Mouse (Mus musculus) MEL (cell line): Measurements from ENCODE around the gene Trim62. TPM values are rescaled to one million over a fixed set of nuclear protein-coding genes. Genes with fewer than 3 reads are reported as not detected.

Source experiments
- DNase-seq: peaks from one replicate; pipeline ENCODE4 v3.0.0; 2011; ENCODE audit warnings: low read depth, low spot score
- H3K27ac ChIP-seq: 2 replicates; pipeline ENCODE4 v1.5.1; 2012; ENCODE audit warnings: low read depth, mild to moderate bottlenecking, control low read depth, low read length, moderate library complexity; ENCODE audit not compliant: control insufficient read depth
- H3K27me3 ChIP-seq, 2 experiments: fragments of 150-350 bp in 1 of 2; sonication (generic) in 1 of 2; 2 replicates each; pipeline ENCODE4 v1.6.1; 2012; ENCODE audit warnings: low read length in 2 of 2, mild to moderate bottlenecking in 2 of 2, improper control_type of control experiment in 1 of 2, moderate library complexity in 1 of 2; ENCODE audit not compliant: insufficient read depth in 2 of 2, control insufficient read depth in 1 of 2
- H3K36me3 ChIP-seq, 2 experiments: 2 replicates each; pipeline ENCODE4 v1.6.1; 2012 to 2014; ENCODE audit warnings: low read length in 2 of 2, improper control_type of control experiment in 1 of 2, inconsistent platforms in 1 of 2, mild to moderate bottlenecking in 1 of 2; ENCODE audit not compliant: insufficient read depth in 2 of 2, control insufficient read depth in 1 of 2
- H3K4me1 ChIP-seq, 2 experiments: fragments of 150-350 bp in 1 of 2; sonication (generic) in 1 of 2; 2 replicates each; pipeline ENCODE4 v1.6.1; 2012; ENCODE audit warnings: low read length in 2 of 2, improper control_type of control experiment in 1 of 2, mild to moderate bottlenecking in 1 of 2; ENCODE audit not compliant: insufficient read depth in 2 of 2, control insufficient read depth in 1 of 2
- H3K4me3 ChIP-seq, 2 experiments: fragments of 150-350 bp in 1 of 2; sonication (generic) in 1 of 2; 2 replicates each; pipeline ENCODE4 v1.5.1; 2012; ENCODE audit warnings: low read depth in 2 of 2, low read length in 2 of 2, mild to moderate bottlenecking in 2 of 2, moderate library complexity in 2 of 2, control low read depth in 1 of 2, improper control_type of control experiment in 1 of 2; ENCODE audit not compliant: control insufficient read depth in 1 of 2, insufficient read depth in 1 of 2
- H3K79me2 ChIP-seq: 2 replicates; pipeline ENCODE4 v1.6.1; 2012; ENCODE audit warnings: mild to moderate bottlenecking, low read length, moderate library complexity; ENCODE audit not compliant: control insufficient read depth, poor library complexity, insufficient read depth
- H3K9ac ChIP-seq: 2 replicates; pipeline ENCODE4 v1.6.1; 2012; ENCODE audit warnings: low read depth, mild to moderate bottlenecking, control low read depth, low read length, moderate library complexity; ENCODE audit not compliant: control insufficient read depth, poor library complexity, severe bottlenecking
- H3K9me3 ChIP-seq: fragments of 150-350 bp; sonication (generic); replicated peaks from 2 replicates; pipeline ENCODE4 v1.6.1; 2012; ENCODE audit warnings: mild to moderate bottlenecking, low read length, improper control_type of control experiment, moderate library complexity; ENCODE audit not compliant: insufficient read depth
- BHLHE40 ChIP-seq: IDR thresholded peaks from 2 replicates; pipeline ENCODE4 v1.6.1; 2012; ENCODE audit warnings: low read depth, mild to moderate bottlenecking, inconsistent platforms, low read length, improper control_type of control experiment, borderline replicate concordance
- CHD1 ChIP-seq: IDR thresholded peaks from 2 replicates; pipeline ENCODE4 v1.6.1; 2012; ENCODE audit warnings: low read depth, mild to moderate bottlenecking, inconsistent platforms, low read length, improper control_type of control experiment
- CHD2 ChIP-seq: IDR thresholded peaks from 2 replicates; pipeline ENCODE4 v1.6.1; 2011; ENCODE audit warnings: low read length, improper control_type of control experiment
- CTCF ChIP-seq, 3 experiments: IDR thresholded peaks in 2 of 3; conservative IDR thresholded peaks in 1 of 3; 2 replicates each; pipeline ENCODE4 v1.5.1; 2011 to 2012; ENCODE audit warnings: low read length in 3 of 3, low read depth in 2 of 3, mild to moderate bottlenecking in 2 of 3, improper control_type of control experiment in 1 of 3, inconsistent platforms in 1 of 3, mixed read lengths in 1 of 3, moderate library complexity in 1 of 3; ENCODE audit not compliant: control insufficient read depth in 1 of 3, insufficient read depth in 1 of 3, poor library complexity in 1 of 3, severe bottlenecking in 1 of 3
- ELF1 ChIP-seq: IDR thresholded peaks from 2 replicates; pipeline ENCODE4 v1.6.1; 2014; ENCODE audit warnings: low read depth, mild to moderate bottlenecking, inconsistent platforms, low read length, improper control_type of control experiment, moderate library complexity
- EP300 ChIP-seq, 2 experiments: IDR thresholded peaks; 2 replicates each; pipeline ENCODE4 v1.6.1; 2011; ENCODE audit warnings: improper control_type of control experiment in 2 of 2, low read length in 2 of 2, low read depth in 1 of 2, mild to moderate bottlenecking in 1 of 2
- ETS1 ChIP-seq: IDR thresholded peaks from 2 replicates; pipeline ENCODE4 v1.6.1; 2012; ENCODE audit warnings: low read depth, mild to moderate bottlenecking, inconsistent platforms, low read length, improper control_type of control experiment, moderate library complexity
- GABPA ChIP-seq: IDR thresholded peaks from 2 replicates; pipeline ENCODE4 v1.6.1; 2012; ENCODE audit warnings: low read depth, mild to moderate bottlenecking, inconsistent platforms, low read length, improper control_type of control experiment, moderate library complexity
- GATA1 ChIP-seq: IDR thresholded peaks from 2 replicates; pipeline ENCODE4 v1.6.1; 2011; ENCODE audit warnings: low read depth, low read length, improper control_type of control experiment
- HCFC1 ChIP-seq: IDR thresholded peaks from 2 replicates; pipeline ENCODE4 v1.6.1; 2012; ENCODE audit warnings: low read depth, mild to moderate bottlenecking, inconsistent platforms, low read length, improper control_type of control experiment, moderate library complexity
- JUND ChIP-seq: IDR thresholded peaks from 2 replicates; pipeline ENCODE4 v1.6.1; 2011; ENCODE audit warnings: low read depth, mild to moderate bottlenecking, improper control_type of control experiment, low read length
- KAT2A ChIP-seq: conservative IDR thresholded peaks from 2 replicates; pipeline ENCODE4 v1.6.1; 2012; ENCODE audit warnings: low read depth, low read length, improper control_type of control experiment, inconsistent platforms
- MAFK ChIP-seq: IDR thresholded peaks from 2 replicates; pipeline ENCODE4 v1.6.1; 2011; ENCODE audit warnings: low read depth, mild to moderate bottlenecking, low read length, improper control_type of control experiment, borderline replicate concordance
- MAX ChIP-seq: IDR thresholded peaks from 2 replicates; pipeline ENCODE4 v1.6.1; 2011; ENCODE audit warnings: low read length, improper control_type of control experiment
- MAZ ChIP-seq: IDR thresholded peaks from 2 replicates; pipeline ENCODE4 v1.6.1; 2012; ENCODE audit warnings: low read depth, mild to moderate bottlenecking, inconsistent platforms, low read length, improper control_type of control experiment
- MEF2A ChIP-seq: IDR thresholded peaks from 2 replicates; pipeline ENCODE4 v1.6.1; 2014; ENCODE audit warnings: low read depth, mild to moderate bottlenecking, inconsistent platforms, low read length, improper control_type of control experiment; ENCODE audit not compliant: poor library complexity, insufficient replicate concordance, severe bottlenecking; ENCODE audit errors: extremely low read depth
- MXI1 ChIP-seq: IDR thresholded peaks from 2 replicates; pipeline ENCODE4 v1.6.1; 2011; ENCODE audit warnings: mild to moderate bottlenecking, low read depth, low read length, improper control_type of control experiment
- MYC ChIP-seq: IDR thresholded peaks from 2 replicates; pipeline ENCODE4 v1.6.1; 2011; ENCODE audit warnings: low read depth, mild to moderate bottlenecking, low read length, improper control_type of control experiment, moderate library complexity
- NELFE ChIP-seq: IDR thresholded peaks from 2 replicates; pipeline ENCODE4 v1.6.1; 2011; ENCODE audit warnings: low read depth, low read length, improper control_type of control experiment
- NRF1 ChIP-seq: IDR thresholded peaks from 2 replicates; pipeline ENCODE4 v1.6.1; 2014; ENCODE audit warnings: low read depth, mild to moderate bottlenecking, inconsistent platforms, low read length, improper control_type of control experiment, moderate library complexity; ENCODE audit not compliant: poor library complexity, insufficient read depth, severe bottlenecking
- POLR2A ChIP-seq, 2 experiments: IDR thresholded peaks; 2 replicates each; pipeline ENCODE4 v1.6.1; 2011 to 2012; ENCODE audit warnings: low read length in 2 of 2, mild to moderate bottlenecking in 2 of 2, control low read depth in 1 of 2, improper control_type of control experiment in 1 of 2, low read depth in 1 of 2, moderate library complexity in 1 of 2; ENCODE audit not compliant: control insufficient read depth in 1 of 2, insufficient read depth in 1 of 2, poor library complexity in 1 of 2
- POLR2AphosphoS2 ChIP-seq: IDR thresholded peaks from 2 replicates; pipeline ENCODE4 v1.6.1; 2011; ENCODE audit warnings: low read length, improper control_type of control experiment
- POLR2AphosphoS5 ChIP-seq: IDR thresholded peaks from 2 replicates; pipeline ENCODE4 v1.6.1; 2012; ENCODE audit warnings: low read depth, borderline replicate concordance, mild to moderate bottlenecking, inconsistent platforms, low read length, moderate library complexity, mixed read lengths
- RAD21 ChIP-seq: IDR thresholded peaks from 2 replicates; pipeline ENCODE4 v1.6.1; 2011; ENCODE audit warnings: mild to moderate bottlenecking, low read depth, low read length, improper control_type of control experiment
- SMC3 ChIP-seq: IDR thresholded peaks from 2 replicates; pipeline ENCODE4 v1.6.1; 2011; ENCODE audit warnings: low read depth, low read length, improper control_type of control experiment
- TBP ChIP-seq: IDR thresholded peaks from 2 replicates; pipeline ENCODE4 v1.8.0; 2011; ENCODE audit warnings: low read depth, low read length, improper control_type of control experiment
- TCF12 ChIP-seq: IDR thresholded peaks from 2 replicates; pipeline ENCODE4 v1.6.1; 2014; ENCODE audit warnings: low read depth, mild to moderate bottlenecking, inconsistent platforms, low read length, improper control_type of control experiment, moderate library complexity
- UBTF ChIP-seq: IDR thresholded peaks from 2 replicates; pipeline ENCODE4 v1.6.1; 2012; ENCODE audit warnings: low read depth, mild to moderate bottlenecking, inconsistent platforms, low read length, improper control_type of control experiment, moderate library complexity, borderline replicate concordance; ENCODE audit not compliant: insufficient read depth
- USF1 ChIP-seq: IDR thresholded peaks from 2 replicates; pipeline ENCODE4 v1.6.1; 2014; ENCODE audit warnings: low read depth, mild to moderate bottlenecking, inconsistent platforms, low read length, improper control_type of control experiment, moderate library complexity
- USF2 ChIP-seq, 2 experiments: IDR thresholded peaks; 2 replicates each; pipeline ENCODE4 v1.6.1; 2011 to 2012; ENCODE audit warnings: improper control_type of control experiment in 2 of 2, low read length in 2 of 2, borderline replicate concordance in 1 of 2, inconsistent platforms in 1 of 2, low read depth in 1 of 2, mild to moderate bottlenecking in 1 of 2; ENCODE audit not compliant: insufficient read depth in 1 of 2
- ZC3H11A ChIP-seq: IDR thresholded peaks from 2 replicates; pipeline ENCODE4 v1.6.1; 2012; ENCODE audit warnings: low read depth, mild to moderate bottlenecking, inconsistent platforms, low read length, improper control_type of control experiment
- ZMIZ1 ChIP-seq: IDR thresholded peaks from 2 replicates; pipeline ENCODE4 v1.6.1; 2012; ENCODE audit warnings: low read depth, mild to moderate bottlenecking, inconsistent platforms, low read length, improper control_type of control experiment, moderate library complexity
- ZNF384 ChIP-seq: IDR thresholded peaks from 2 replicates; pipeline ENCODE4 v1.6.1; 2012; ENCODE audit warnings: low read depth, mild to moderate bottlenecking, inconsistent platforms, low read length, improper control_type of control experiment
- polyA plus RNA-seq, 2 experiments: library from polyadenylated mRNA; stranded (reverse) in 1 of 2; unstranded in 1 of 2; fragments of >175 nt in 1 of 2; fragments of >200 nt in 1 of 2; gene quantifications; 2 replicates each; pipeline versions ENCODE4 v1.2.1 to v1.2.4; 2012; ENCODE audit warnings: low replicate concordance in 2 of 2, low read depth in 1 of 2; ENCODE audit not compliant: insufficient read length in 2 of 2, insufficient read depth in 1 of 2, missing spikeins in 1 of 2
- total RNA-seq: library from RNA; depleted of rRNA; stranded (reverse); fragments of 300-350 nt; gene quantifications from 2 replicates; pipeline ENCODE4 v1.2.3, GENCODE M21; 2012

The Trim62 gene
- total and polyA plus RNA-seq, 3 experiments, result 0.12 to 1.2 TPM; not detected in 1

GRCm38 (mm10) chr4:128923603-128924002 lies 40.2 kb downstream of the Trim62 start:
- Histone ChIP-seq H3K9ac (no peak overlapping the region), H3K36me3 (no peaks in the 10 kb centered on the region)

GRCm38 (mm10) chr4:128924841-128925606 lies 41.6 kb downstream of the Trim62 start:
- H3K9ac ChIP-seq, result no peak overlapping the region
- no peaks in the 10 kb centered on the region for H3K4me1 ChIP-seq
- no peak overlapping the region for H3K4me3 ChIP-seq
- peak; percentile 66 for DNase-seq
- H3K9me3 ChIP-seq, result no peaks in the 10 kb centered on the region
- H3K36me3 ChIP-seq, result no peaks in the 10 kb centered on the region
- H3K27ac ChIP-seq, result no peak overlapping the region
- no peaks in the 10 kb centered on the region; a peak in 1 of 4 replicates for H3K27me3 ChIP-seq
- no peaks in the 10 kb centered on the region for H3K79me2 ChIP-seq
- no peak for TF ChIP-seq NRF1
- TF ChIP-seq POLR2AphosphoS5, result no peak
- TF ChIP-seq GABPA, result no peak
- TF ChIP-seq ZNF384, result no peak
- TF ChIP-seq CTCF (IDR thresholded peaks at IDR 0.05 in 2 of 3, conservative IDR thresholded peaks at IDR 0.05 in 1 of 3; ENCODE audit: control insufficient read depth in 1 of 3, insufficient read depth in 1 of 3, low read depth in 2 of 3, low read length in 3 of 3, poor library complexity in 1 of 3, severe bottlenecking in 1 of 3), result peak; percentile 7 to 70 (median 56); a peak in 4 of 6 replicates
- TF ChIP-seq MAX, result peak; percentile 53; the same call in 1 of the 2 replicates
- no peak for TF ChIP-seq BHLHE40
- TF ChIP-seq HCFC1, result peak; percentile 33; the same call in 1 of the 2 replicates
- TF ChIP-seq MXI1, result no peak
- no peak for TF ChIP-seq JUND
- 0 out of 2 replicates have a peak, but pooled peaks have one; percentile 22 for TF ChIP-seq SMC3
- no peak for TF ChIP-seq KAT2A
- TF ChIP-seq MAFK, result no peak
- no peak for TF ChIP-seq ZC3H11A
- 0 out of 2 replicates have a peak, but pooled peaks have one; percentile 39 for TF ChIP-seq MAZ
- TF ChIP-seq ZMIZ1, result no peak
- TF ChIP-seq CHD2, result no peak
- TF ChIP-seq POLR2A (IDR thresholded peaks at IDR 0.05; ENCODE audit: control insufficient read depth in 1 of 2, insufficient read depth in 1 of 2, low read depth in 1 of 2, low read length in 2 of 2, poor library complexity in 1 of 2), result peak in 1 of 2 experiments; percentile 37; a peak in 1 of 4 replicates
- no peak for TF ChIP-seq GATA1
- TF ChIP-seq TBP, result no peak
- TF ChIP-seq CHD1, result no peak
- peak; percentile 4; the same call in 1 of the 2 replicates for TF ChIP-seq RAD21
- no peak for TF ChIP-seq MEF2A

More at GRCm38 (mm10) chr4:128923603-128924002, 40.2 kb downstream of the Trim62 start:
- Histone ChIP-seq H3K79me2 (no peaks in the 10 kb centered on the region), H3K27me3 (no peaks in the 10 kb centered on the region), H3K9me3 (no peaks in the 10 kb centered on the region), H3K27ac (no peak overlapping the region), H3K4me1 (no peaks in the 10 kb centered on the region), H3K4me3 (no peak overlapping the region)
- TF ChIP-seq HCFC1 (no peak), ETS1 (no peak), MYC (no peak), CHD2 (no peak), POLR2AphosphoS2 (no peak), USF1 (no peak), MAX (no peak), POLR2A (IDR thresholded peaks at IDR 0.05; ENCODE audit: control insufficient read depth in 1 of 2, insufficient read depth in 1 of 2, low read depth in 1 of 2, low read length in 2 of 2, poor library complexity in 1 of 2) (no peak), ELF1 (no peak), NELFE (no peak), UBTF (no peak), ZNF384 (no peak), MAFK (no peak), MAZ (no peak), ZC3H11A (no peak), ZMIZ1 (no peak), EP300 (IDR thresholded peaks at IDR 0.05; ENCODE audit: low read depth in 1 of 2, low read length in 2 of 2) (no peak), TCF12 (no peak), USF2 (IDR thresholded peaks at IDR 0.05; ENCODE audit: borderline replicate concordance in 1 of 2, insufficient read depth in 1 of 2, low read depth in 1 of 2, low read length in 2 of 2) (no peak), GABPA (no peak)
- no peak for DNase-seq
